9 mouse cellular contexts compared by ENCODE assay signal in genomic region chr9:123496665-123497064, GRCm38 (mm10). TPM values are rescaled to one million over a fixed set of nuclear protein-coding genes. Genes with fewer than 3 reads are reported as not detected.
DNase-seq lines count a peak whose midpoint lies in the region; ATAC-seq and TF ChIP-seq lines count a peak whose summit lies in the region.
"Had no signal": no experiment of that assay in that cellular context is flagged by ENCODE, and none has a peak within 500 bp of the region (broad histone marks: within the 10 kb centered on the region; RNA-seq: fewer than 3 reads in every experiment).

No protein-coding gene starts in this region.

- 19% methylated on average over 13 of the region's 13 CpGs for WGBS in heart, embryonic 16.5 days
- WGBS in intestine, postnatal 0 days, result 20% methylated on average over 13 of the region's 13 CpGs
- 36% methylated on average over 13 of the region's 13 CpGs for WGBS in liver, embryonic 11.5 days

- H3K4me1 ChIP-seq in heart, embryonic 16.5 days (ENCODE audit: control insufficient read depth, insufficient read depth, low read length), result peaks cover 47% of the 10 kb centered on the region
- H3K4me1 ChIP-seq in intestine, postnatal 0 days (replicated peaks; ENCODE audit: control insufficient read depth, insufficient read depth, low read length), result peaks cover 17% of the 10 kb centered on the region
- peaks cover 16% of the 10 kb centered on the region for H3K4me1 ChIP-seq in liver, embryonic 11.5 days (replicated peaks; ENCODE audit: control insufficient read depth, insufficient read depth, low read length)

- no peaks in the 10 kb centered on the region for H3K9me3 ChIP-seq in heart, embryonic 16.5 days (replicated peaks; ENCODE audit: control insufficient read depth, low read length)
- H3K9me3 ChIP-seq in intestine, postnatal 0 days (ENCODE audit: control insufficient read depth), result no peaks in the 10 kb centered on the region
- no peaks in the 10 kb centered on the region for H3K9me3 ChIP-seq in liver, embryonic 11.5 days (ENCODE audit: control insufficient read depth, low read length)
- H3K9me3 ChIP-seq: G1E had no signal

- peaks cover 6% of the 10 kb centered on the region; the same call in 1 of the 2 replicates for H3K36me3 ChIP-seq in heart, embryonic 16.5 days (ENCODE audit: control insufficient read depth, insufficient read depth)
- H3K36me3 ChIP-seq in intestine, postnatal 0 days (ENCODE audit: control insufficient read depth, insufficient read depth), result peaks cover 20% of the 10 kb centered on the region; the same call in 1 of the 2 replicates
- H3K36me3 ChIP-seq in liver, embryonic 11.5 days (ENCODE audit: control insufficient read depth, insufficient read depth, low read length), result peaks cover 5% of the 10 kb centered on the region; the same call in 1 of the 2 replicates

- no peak for ATAC-seq in heart, embryonic 16.5 days (replicated peaks; ENCODE audit: extremely low read depth, insufficient read depth, low FRiP score)
- peak; percentile 60 for ATAC-seq in intestine, postnatal 0 days
- ATAC-seq in liver, embryonic 11.5 days (replicated peaks; ENCODE audit: low FRiP score), result peak; percentile 42; the same call in 1 of the 2 replicates

- 0 out of 2 replicates have a peak, but pooled peaks have one; percentile 8 for TF ChIP-seq CTCF in intestine, postnatal 0 days (IDR thresholded peaks at IDR 0.05; ENCODE audit: low read depth)

- no peak for DNase-seq in heart, adult 18-20 months
- peak; percentile 63 for DNase-seq in embryo, embryonic 10 days (ENCODE audit: low spot score)
- DNase-seq in liver, embryonic 11.5 days (ENCODE audit: low spot score), result no peak
- no peak for DNase-seq in layer of hippocampus, postnatal 10 days (ENCODE audit: low spot score in 2 of 2)
- DNase-seq in cerebellum, postnatal 14 days, result no peak
- DNase-seq in right cerebral cortex, postnatal 14 days, result no peak

- H3K4me2 ChIP-seq in heart, embryonic 16.5 days (ENCODE audit: low read depth, low read length), result peak overlapping the region; percentile 47
- peak overlapping the region; percentile 38 for H3K4me2 ChIP-seq in intestine, postnatal 0 days (replicated peaks; ENCODE audit: low read depth)
- H3K4me2 ChIP-seq in liver, embryonic 11.5 days, result 0 out of 2 replicates have a peak overlapping the region, but pooled peaks have one; percentile 23

- H3K9ac ChIP-seq in heart, embryonic 16.5 days (ENCODE audit: low read length), result no peak overlapping the region
- no peak overlapping the region for H3K9ac ChIP-seq in intestine, postnatal 0 days (ENCODE audit: low read depth, low read length)
- H3K9ac ChIP-seq in liver, embryonic 11.5 days (ENCODE audit: low read depth, low read length), result no peak overlapping the region

- H3K27ac ChIP-seq in heart, embryonic 16.5 days (ENCODE audit: low read length), result no peak overlapping the region
- no peak overlapping the region for H3K27ac ChIP-seq in intestine, postnatal 0 days (ENCODE audit: low read depth, low read length)
- H3K27ac ChIP-seq in liver, embryonic 11.5 days (ENCODE audit: low read depth, low read length), result no peak overlapping the region

- no peaks in the 10 kb centered on the region for H3K27me3 ChIP-seq in heart, embryonic 16.5 days (ENCODE audit: control insufficient read depth, insufficient read depth, low read length)
- H3K27me3 ChIP-seq in intestine, postnatal 0 days (replicated peaks; ENCODE audit: control insufficient read depth, insufficient read depth, low read length), result no peaks in the 10 kb centered on the region
- no peaks in the 10 kb centered on the region for H3K27me3 ChIP-seq in liver, embryonic 11.5 days (replicated peaks; ENCODE audit: control insufficient read depth, insufficient read depth, low read length)

- H3K4me3 ChIP-seq in heart, embryonic 16.5 days (ENCODE audit: low read length), result no peak overlapping the region
- H3K4me3 ChIP-seq in intestine, postnatal 0 days (ENCODE audit: low read depth, low read length), result no peak overlapping the region
- no peak overlapping the region for H3K4me3 ChIP-seq in liver, embryonic 11.5 days (ENCODE audit: low read depth, low read length)

RNA-seq across cellular contexts. Expression of gene Limd1, which starts 18.2 kb away (rescaled TPM):
- 56.6 and 62.4 TPM in 2 replicates for polyA plus RNA-seq in heart, embryonic 16.5 days (2015; fragmentation: Nextera tagmentation; extraction: Ambion mirVana)
- total RNA-seq in heart, adult 18-20 months (2021), result 10 to 100 TPM; 32.8 to 37.1 TPM
- polyA plus RNA-seq in intestine, postnatal 0 days (2015; fragmentation: Nextera tagmentation; extraction: Ambion mirVana), result 40.6 and 42.9 TPM in 2 replicates
- polyA plus RNA-seq in liver, embryonic 11.5 days (2014; fragmentation: Nextera tagmentation; extraction: Ambion mirVana), result 41.7 and 42.2 TPM in 2 replicates
- 10 to 100 TPM in 1 of 2 experiments, 1 to 10 TPM in 1; 9.6 to 13.5 TPM for total RNA-seq in layer of hippocampus, postnatal 10 days (2021)

RNA-seq across cellular contexts. Expression of gene Sacm1l, which starts 32.9 kb away (rescaled TPM):
- 48.0 and 51.6 TPM in 2 replicates for polyA plus RNA-seq in heart, embryonic 16.5 days (2015; fragmentation: Nextera tagmentation; extraction: Ambion mirVana)
- total RNA-seq in heart, adult 18-20 months (2021), result 10 to 100 TPM; 35.2 to 35.4 TPM
- polyA plus RNA-seq in intestine, postnatal 0 days (2015; fragmentation: Nextera tagmentation; extraction: Ambion mirVana), result 37.3 and 42.6 TPM in 2 replicates
- polyA plus RNA-seq in liver, embryonic 11.5 days (2014; fragmentation: Nextera tagmentation; extraction: Ambion mirVana), result 44.5 and 55.3 TPM in 2 replicates
- 10 to 100 TPM; 41.1 to 44.5 TPM for total RNA-seq in layer of hippocampus, postnatal 10 days (2021)
